Mouse (Mus musculus) heart, adult 2 months (tissue): Measurements from ENCODE around the gene Spon2.

Experiments used
- CTCF ChIP-seq: fragments of 200-600 bp; IDR thresholded peaks from 2 replicates; pipeline ENCODE4 v1.8.1; 2022; ENCODE audit warnings: antibody characterized with exemption, mild to moderate bottlenecking, moderate library complexity
- EP300 ChIP-seq: fragments of 200-500 bp; IDR thresholded peaks from 2 replicates; pipeline ENCODE4 v1.6.1; 2011; ENCODE audit warnings: low read depth, low read length, control low read depth; ENCODE audit not compliant: insufficient read depth
- POLR2A ChIP-seq: fragments of 200-500 bp; IDR thresholded peaks from 2 replicates; pipeline ENCODE4 v1.6.1; 2011; ENCODE audit warnings: mild to moderate bottlenecking, low read depth, low read length, control low read depth; ENCODE audit not compliant: insufficient read depth

DNA sequence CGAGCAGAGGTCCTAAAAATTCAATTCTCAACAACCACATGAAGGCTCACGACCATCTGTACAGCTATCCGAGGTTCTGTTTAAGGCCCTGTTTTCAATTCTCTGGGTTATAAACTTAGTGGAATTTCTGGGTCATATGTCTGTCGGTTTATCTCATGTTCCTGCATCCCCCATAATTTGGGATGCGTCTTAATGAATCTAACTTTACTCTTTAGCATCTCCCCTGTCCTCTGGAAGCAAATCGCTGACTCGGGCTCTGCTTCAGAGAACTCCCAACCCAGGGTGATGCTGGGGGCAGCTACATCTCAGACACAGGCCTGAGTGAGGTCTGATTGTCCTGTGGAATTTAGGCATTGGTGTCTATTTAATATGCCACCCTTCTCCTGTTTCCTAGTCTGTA is 14.0 kb downstream of the Spon2 start:
- TF ChIP-seq CTCF (no peak), POLR2A (no peak), EP300 (no peak)
